Mouse (Mus musculus): ENCODE data around the gene Pspc1.
"Not testable (repeated sequence)": the region's sequence is repeated elsewhere in the genome, so short reads cannot be mapped to it uniquely, and the experiment has no call there.

Pspc1 gene

GRCm38 (mm10) chr14:56778200-56778932 is at the start of gene Pspc1:
Gene Pspc1, minus strand, starts transcription at chr14:56778316.
- peak; percentile 95 for DNase-seq (ENCODE audit: low spot score)

GRCm38 (mm10) chr14:56824562-56824961 is 46.4 kb upstream of the Pspc1 start:
- DNase-seq (ENCODE audit: low spot score): no peak

GRCm38 (mm10) chr14:56817616-56818015 is 39.5 kb upstream of the Pspc1 start:
- no peak for DNase-seq (ENCODE audit: low spot score)

GRCm38 (mm10) chr14:56817131-56817530 is 39.0 kb upstream of the Pspc1 start:
- DNase-seq (ENCODE audit: low spot score): no peak

- no peak for DNase-seq (ENCODE audit: low spot score)
Measured at GRCm38 (mm10) chr14:56816541-56816940, 38.4 kb upstream of the Pspc1 start.

- peak; percentile 81 for DNase-seq (ENCODE audit: low spot score)
Measured at GRCm38 (mm10) chr14:56812520-56813036, 34.5 kb upstream of the Pspc1 start.

- DNase-seq (ENCODE audit: low spot score): peak; percentile 88
Measured at GRCm38 (mm10) chr14:56811701-56812339, 33.7 kb upstream of the Pspc1 start, which contains the start of gene Zmym5. Gene Zmym5, minus strand, starts transcription at chr14:56811716.

- DNase-seq (ENCODE audit: low spot score): not testable (repeated sequence)
Measured at GRCm38 (mm10) chr14:56810781-56811690, 32.9 kb upstream of the Pspc1 start.

GRCm38 (mm10) chr14:56793243-56793642 is 15.1 kb upstream of the Pspc1 start:
- DNase-seq (ENCODE audit: low spot score): no peak

- DNase-seq (ENCODE audit: low spot score): no peak
Measured at GRCm38 (mm10) chr14:56784575-56784974, 6.5 kb upstream of the Pspc1 start.

GRCm38 (mm10) chr14:56778933-56779300 is 801 bp upstream of the Pspc1 start:
- no peak for DNase-seq (ENCODE audit: low spot score)

GRCm38 (mm10) chr14:56777360-56778136 is 568 bp downstream of the Pspc1 start:
- DNase-seq (ENCODE audit: low spot score): peak; percentile 38

- no peak for DNase-seq (ENCODE audit: low spot score)
Measured at GRCm38 (mm10) chr14:56776571-56777238, 1.4 kb downstream of the Pspc1 start.

GRCm38 (mm10) chr14:56775416-56775815 is 2.7 kb downstream of the Pspc1 start:
- DNase-seq (ENCODE audit: low spot score): no peak

GRCm38 (mm10) chr14:56766438-56766837 is 11.7 kb downstream of the Pspc1 start:
- not testable (repeated sequence) for DNase-seq (ENCODE audit: low spot score)

- not testable (repeated sequence) for DNase-seq (ENCODE audit: low spot score)
Measured at GRCm38 (mm10) chr14:56765117-56765516, 13.0 kb downstream of the Pspc1 start.

- DNase-seq (ENCODE audit: low spot score): no peak
Measured at GRCm38 (mm10) chr14:56751282-56751681, 26.8 kb downstream of the Pspc1 start.

GRCm38 (mm10) chr14:56740175-56740574 is 37.9 kb downstream of the Pspc1 start:
- DNase-seq (ENCODE audit: low spot score): no peak

- no peak for DNase-seq (ENCODE audit: low spot score)
Measured at GRCm38 (mm10) chr14:56726493-56726892, 51.6 kb downstream of the Pspc1 start.

- DNase-seq (ENCODE audit: low spot score): no peak
Measured at GRCm38 (mm10) chr14:56705687-56706086, 72.4 kb downstream of the Pspc1 start.

GRCm38 (mm10) chr14:56702644-56703043 is 75.5 kb downstream of the Pspc1 start:
- no peak for DNase-seq (ENCODE audit: low spot score)
